Mouse (Mus musculus): ENCODE data around the gene Ropn1l. TPM values are rescaled to one million over a fixed set of nuclear protein-coding genes. Genes with fewer than 3 reads are reported as not detected.

The Ropn1l gene
- total and polyA plus RNA-seq, 3 experiments, result 0.90 to 1.5 (median 1.1) TPM

DNA sequence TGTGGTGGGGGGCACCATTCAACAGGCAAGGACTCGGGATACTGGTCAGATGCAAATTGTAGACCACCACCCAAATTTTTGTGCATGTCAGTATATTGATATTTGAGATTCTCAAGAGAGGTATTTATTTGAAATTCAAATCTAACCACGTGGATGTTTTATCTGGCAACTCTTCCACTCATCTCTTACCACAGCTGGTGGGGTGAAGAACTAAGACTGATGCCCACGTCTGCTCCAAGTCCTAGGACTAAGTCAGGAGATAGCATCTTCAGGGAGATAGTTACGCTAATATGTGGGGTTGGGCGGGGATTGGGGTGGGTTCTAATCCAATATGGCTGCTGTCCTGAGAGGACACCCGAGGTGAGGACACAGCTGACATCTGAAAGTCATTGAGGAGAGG is 41.1 kb downstream of the Ropn1l start:
- Histone ChIP-seq H3K9me3 (replicated peaks) (peaks cover 2% of the 10 kb centered on the region; the same call in 1 of the 2 replicates), H3K4me1 (ENCODE audit: insufficient read depth, low read depth, low read length) (peaks cover 59% of the 10 kb centered on the region), H3K4me3 (ENCODE audit: low read depth, low read length) (no peak overlapping the region; the same call in 1 of the 2 replicates), H3K36me3 (replicated peaks) (no peaks in the 10 kb centered on the region), H3K27me3 (ENCODE audit: insufficient read depth, low read length) (peaks cover 7% of the 10 kb centered on the region)
- ATAC-seq (ENCODE audit: extremely low read depth, insufficient number of reproducible peaks, low FRiP score, poor library complexity, severe bottlenecking), result peak; percentile 65
- TF ChIP-seq POLR2AphosphoS5 (IDR thresholded peaks at IDR 0.05; ENCODE audit: insufficient replicate concordance, low read depth, low read length), result no peak
- peak; percentile 61 for TF ChIP-seq TAL1 (conservative IDR thresholded peaks at IDR 0.05; ENCODE audit: low read depth, low read length)
- DNase-seq (ENCODE audit: low spot score), result peak; percentile 35

DNA sequence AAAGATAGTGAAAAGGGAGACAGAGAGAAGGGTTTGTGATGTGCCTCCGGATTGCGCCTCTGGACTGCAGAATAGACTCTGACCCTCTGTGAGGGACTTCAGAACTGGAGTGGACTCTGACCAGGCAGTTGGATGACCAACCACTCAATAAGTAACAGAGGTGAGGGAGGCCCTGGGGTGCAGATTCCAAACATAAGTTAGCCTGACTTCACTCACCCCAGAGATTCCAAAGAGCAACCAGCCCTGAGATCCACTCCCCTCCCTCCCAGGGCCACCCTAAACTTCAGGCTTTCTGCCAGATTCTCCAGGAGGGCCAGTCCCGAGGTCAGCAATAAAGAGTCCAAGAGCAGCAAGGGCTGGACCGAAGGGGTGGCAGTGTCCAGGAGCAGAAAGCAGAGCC is 46.0 kb downstream of the Ropn1l start:
- Histone ChIP-seq H3K4me1 (ENCODE audit: insufficient read depth, low read depth, low read length) (peaks cover 54% of the 10 kb centered on the region), H3K4me3 (ENCODE audit: low read depth, low read length) (no peak overlapping the region), H3K27me3 (ENCODE audit: insufficient read depth, low read length) (peaks cover 23% of the 10 kb centered on the region), H3K9me3 (replicated peaks) (no peaks in the 10 kb centered on the region), H3K36me3 (replicated peaks) (no peaks in the 10 kb centered on the region)
- DNase-seq (ENCODE audit: low spot score) (no peak), ATAC-seq (ENCODE audit: extremely low read depth, insufficient number of reproducible peaks, low FRiP score, poor library complexity, severe bottlenecking) (no peak)
- no peak for TF ChIP-seq TAL1 (conservative IDR thresholded peaks at IDR 0.05; ENCODE audit: low read depth, low read length)
- TF ChIP-seq GATA1 (IDR thresholded peaks at IDR 0.05; ENCODE audit: borderline replicate concordance, low read length), result no peak
- TF ChIP-seq CTCF (IDR thresholded peaks at IDR 0.05; ENCODE audit: low read depth, low read length), result no peak
- no peak for TF ChIP-seq GATA2 (IDR thresholded peaks at IDR 0.05; ENCODE audit: borderline replicate concordance, low read depth, low read length)
- no peak for TF ChIP-seq POLR2AphosphoS5 (IDR thresholded peaks at IDR 0.05; ENCODE audit: insufficient replicate concordance, low read depth, low read length)

DNA sequence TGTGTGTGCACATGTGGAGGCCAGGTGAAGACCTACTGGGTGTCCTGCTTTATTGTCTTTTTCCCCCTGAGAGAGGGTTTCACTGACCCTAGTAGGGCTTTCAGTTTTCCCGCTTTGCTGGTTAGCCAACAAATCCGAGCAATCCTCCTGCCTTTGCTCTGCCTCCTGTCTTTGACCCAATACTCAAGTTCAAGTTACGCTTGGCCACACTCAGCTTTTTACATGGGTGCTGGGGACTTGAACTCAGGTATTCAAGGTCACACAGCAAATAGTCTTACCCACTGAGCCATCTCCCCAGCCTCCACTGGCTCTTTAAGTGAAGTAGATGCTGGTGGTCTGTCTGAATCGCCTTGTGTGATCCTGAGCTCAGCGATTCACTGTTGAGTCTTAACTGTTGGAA is 46.7 kb downstream of the Ropn1l start:
- Histone ChIP-seq H3K4me1 (ENCODE audit: insufficient read depth, low read depth, low read length) (peaks cover 48% of the 10 kb centered on the region), H3K4me3 (ENCODE audit: low read depth, low read length) (no peak overlapping the region), H3K9me3 (replicated peaks) (no peaks in the 10 kb centered on the region), H3K36me3 (replicated peaks) (no peaks in the 10 kb centered on the region), H3K27me3 (ENCODE audit: insufficient read depth, low read length) (peaks cover 26% of the 10 kb centered on the region)
- TF ChIP-seq GATA2 (IDR thresholded peaks at IDR 0.05; ENCODE audit: borderline replicate concordance, low read depth, low read length) (no peak), CTCF (IDR thresholded peaks at IDR 0.05; ENCODE audit: low read depth, low read length) (no peak), POLR2AphosphoS5 (IDR thresholded peaks at IDR 0.05; ENCODE audit: insufficient replicate concordance, low read depth, low read length) (no peak), GATA1 (IDR thresholded peaks at IDR 0.05; ENCODE audit: borderline replicate concordance, low read length) (no peak), TAL1 (conservative IDR thresholded peaks at IDR 0.05; ENCODE audit: low read depth, low read length) (no peak)
- no peak for ATAC-seq (ENCODE audit: extremely low read depth, insufficient number of reproducible peaks, low FRiP score, poor library complexity, severe bottlenecking)
- DNase-seq (ENCODE audit: low spot score), result no peak

DNA sequence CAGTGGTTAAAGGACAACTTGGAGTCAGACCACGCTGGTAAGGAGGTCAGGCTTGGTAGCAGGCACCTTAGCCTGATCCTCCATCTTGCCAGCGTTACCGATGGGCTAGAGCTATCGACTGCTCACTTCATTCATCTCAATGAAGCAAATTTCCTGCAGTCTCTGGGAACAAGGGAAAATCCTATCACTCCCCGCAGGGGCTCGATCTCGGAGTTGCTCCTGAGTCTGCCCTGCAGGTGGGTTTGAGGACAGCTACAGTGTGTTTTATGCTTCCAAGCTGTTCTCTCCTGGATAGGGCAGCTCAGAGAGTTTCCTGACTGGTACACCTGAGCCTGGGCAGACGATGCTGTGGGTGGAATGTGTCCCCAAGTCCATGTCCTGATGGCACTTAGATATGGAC is 49.2 kb downstream of the Ropn1l start:
- peaks cover 30% of the 10 kb centered on the region for H3K4me1 ChIP-seq (ENCODE audit: insufficient read depth, low read depth, low read length)

DNA sequence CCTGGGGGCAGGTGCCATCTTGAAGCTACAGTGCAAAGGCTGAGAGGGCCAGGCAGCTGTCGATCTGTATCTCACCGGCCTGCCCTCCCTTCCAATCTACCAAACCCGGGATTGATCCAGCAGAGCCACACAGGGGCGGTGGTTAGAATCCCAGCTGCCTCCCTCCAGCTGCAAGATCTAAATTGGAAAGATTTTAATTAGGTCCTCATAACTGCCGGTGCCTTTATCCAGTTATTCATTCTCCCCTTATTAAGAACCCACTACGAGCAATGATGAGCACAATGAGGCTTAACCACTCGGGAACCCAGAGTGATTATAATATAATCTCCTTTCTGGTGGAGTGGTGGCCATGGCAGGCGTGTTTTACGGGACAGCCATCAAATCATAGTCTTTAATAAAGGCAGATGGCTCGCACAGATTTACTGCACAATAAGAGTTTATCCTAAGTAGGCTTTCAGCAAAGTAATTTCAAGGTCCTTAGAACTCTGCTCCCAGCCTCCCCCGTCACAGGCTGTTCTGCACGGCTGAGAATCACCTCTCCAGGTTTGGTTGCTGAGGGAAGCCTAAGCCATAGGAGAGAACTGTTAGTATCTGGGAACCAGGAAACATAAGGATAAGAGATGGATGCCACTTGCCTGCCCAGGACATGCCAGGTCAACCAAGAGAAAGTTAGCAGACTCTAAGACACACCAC is 51.2 kb downstream of the Ropn1l start:
- no peak for ATAC-seq (ENCODE audit: extremely low read depth, insufficient number of reproducible peaks, low FRiP score, poor library complexity, severe bottlenecking)
- Histone ChIP-seq H3K9me3 (replicated peaks) (no peaks in the 10 kb centered on the region), H3K36me3 (replicated peaks) (no peaks in the 10 kb centered on the region), H3K4me1 (ENCODE audit: insufficient read depth, low read depth, low read length) (peaks cover 24% of the 10 kb centered on the region), H3K27me3 (ENCODE audit: insufficient read depth, low read length) (peaks cover 42% of the 10 kb centered on the region), H3K4me3 (ENCODE audit: low read depth, low read length) (no peak overlapping the region)
- TF ChIP-seq GATA2 (IDR thresholded peaks at IDR 0.05; ENCODE audit: borderline replicate concordance, low read depth, low read length), result no peak
- no peak for TF ChIP-seq CTCF (IDR thresholded peaks at IDR 0.05; ENCODE audit: low read depth, low read length)
- no peak for TF ChIP-seq GATA1 (IDR thresholded peaks at IDR 0.05; ENCODE audit: borderline replicate concordance, low read length)
- DNase-seq (ENCODE audit: low spot score), result no peak

More for the DNA sequence above, 49.2 kb downstream of the Ropn1l start:
- no peak for TF ChIP-seq GATA1 (IDR thresholded peaks at IDR 0.05; ENCODE audit: borderline replicate concordance, low read length)
- TF ChIP-seq TAL1 (conservative IDR thresholded peaks at IDR 0.05; ENCODE audit: low read depth, low read length), result no peak
- TF ChIP-seq POLR2AphosphoS5 (IDR thresholded peaks at IDR 0.05; ENCODE audit: insufficient replicate concordance, low read depth, low read length), result no peak
- TF ChIP-seq GATA2 (IDR thresholded peaks at IDR 0.05; ENCODE audit: borderline replicate concordance, low read depth, low read length), result no peak
- no peak for TF ChIP-seq CTCF (IDR thresholded peaks at IDR 0.05; ENCODE audit: low read depth, low read length)
- ATAC-seq (ENCODE audit: extremely low read depth, insufficient number of reproducible peaks, low FRiP score, poor library complexity, severe bottlenecking), result no peak
- H3K27me3 ChIP-seq (ENCODE audit: insufficient read depth, low read length), result peaks cover 36% of the 10 kb centered on the region
- no peaks in the 10 kb centered on the region for H3K9me3 ChIP-seq (replicated peaks)
- no peak overlapping the region for H3K4me3 ChIP-seq (ENCODE audit: low read depth, low read length)
- DNase-seq (ENCODE audit: low spot score), result no peak
- H3K36me3 ChIP-seq (replicated peaks), result no peaks in the 10 kb centered on the region

DNA sequence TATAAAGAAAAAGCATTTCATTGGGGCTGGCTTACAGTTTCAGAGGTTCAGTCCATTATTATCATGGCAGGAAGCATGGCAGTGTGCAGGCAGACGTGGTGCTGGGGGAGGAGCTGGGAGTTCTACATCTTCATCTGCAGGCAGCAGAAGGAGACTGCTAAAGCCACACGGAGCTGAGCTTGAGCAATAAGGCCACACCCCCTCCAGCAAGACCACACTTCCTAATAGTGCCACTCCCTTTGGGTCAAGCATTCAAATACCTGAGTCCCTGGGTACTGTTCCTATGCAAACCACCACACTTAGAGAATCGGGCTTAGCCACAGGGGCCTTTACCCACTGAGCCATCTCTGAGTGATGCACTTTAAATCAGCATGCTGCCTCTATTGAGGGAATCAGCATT is 52.6 kb downstream of the Ropn1l start:
- Histone ChIP-seq H3K4me3 (ENCODE audit: low read depth, low read length) (no peak overlapping the region), H3K4me1 (ENCODE audit: insufficient read depth, low read depth, low read length) (peaks cover 21% of the 10 kb centered on the region), H3K36me3 (replicated peaks) (no peaks in the 10 kb centered on the region), H3K9me3 (replicated peaks) (no peaks in the 10 kb centered on the region), H3K27me3 (ENCODE audit: insufficient read depth, low read length) (peaks cover 42% of the 10 kb centered on the region)
- TF ChIP-seq GATA1 (IDR thresholded peaks at IDR 0.05; ENCODE audit: borderline replicate concordance, low read length) (no peak), POLR2AphosphoS5 (IDR thresholded peaks at IDR 0.05; ENCODE audit: insufficient replicate concordance, low read depth, low read length) (no peak), GATA2 (IDR thresholded peaks at IDR 0.05; ENCODE audit: borderline replicate concordance, low read depth, low read length) (no peak), CTCF (IDR thresholded peaks at IDR 0.05; ENCODE audit: low read depth, low read length) (no peak), TAL1 (conservative IDR thresholded peaks at IDR 0.05; ENCODE audit: low read depth, low read length) (no peak)
- ATAC-seq (ENCODE audit: extremely low read depth, insufficient number of reproducible peaks, low FRiP score, poor library complexity, severe bottlenecking) (peak; percentile 22), DNase-seq (ENCODE audit: low spot score) (no peak)

Measured in G1E (cell line).